Mouse (Mus musculus): ENCODE measurements around the gene Pik3r6.

- TF ChIP-seq POLR2A (IDR thresholded peaks at IDR 0.05; ENCODE audit: borderline replicate concordance, low read depth, low read length), result no peak
- TF ChIP-seq CTCF (IDR thresholded peaks at IDR 0.05; ENCODE audit: low read depth, low read length), result no peak
Observed at GRCm38 (mm10) chr11:68555918-68556584, 53.2 kb downstream of the Pik3r6 start, which contains the start of gene Mfsd6l.
